Mouse (Mus musculus): ENCODE measurements around the gene Gm44805. TPM values are rescaled to one million over a fixed set of nuclear protein-coding genes. Genes with fewer than 3 reads are reported as not detected.

The Gm44805 gene
- polyA plus RNA-seq, 1 experiment from 2014 or later = 22.2 TPM

GRCm38 (mm10) chr7:19714836-19715235 is 33.6 kb upstream of the Gm44805 start:
- no peaks in the 10 kb centered on the region for H3K27me3 ChIP-seq
- peaks cover 38% of the 10 kb centered on the region for H3K36me3 ChIP-seq (replicated peaks)
- H3K4me1 ChIP-seq (replicated peaks) = peaks cover 39% of the 10 kb centered on the region
- peak overlapping the region; percentile 93 for H3K4me2 ChIP-seq
- H3K27ac ChIP-seq (replicated peaks) = peak overlapping the region; percentile 75
- H3K4me3 ChIP-seq (replicated peaks) = peak overlapping the region; percentile 81
- H3K9ac ChIP-seq = peak overlapping the region; percentile 89
- WGBS (ENCODE audit: insufficient replicate concordance) = 0% methylated on average over 39 of the region's 39 CpGs
- ATAC-seq (ENCODE audit: insufficient read depth) = 0 out of 2 replicates have a peak, but pooled peaks have one; percentile 0
- no peaks in the 10 kb centered on the region for H3K9me3 ChIP-seq (replicated peaks)

DNA sequence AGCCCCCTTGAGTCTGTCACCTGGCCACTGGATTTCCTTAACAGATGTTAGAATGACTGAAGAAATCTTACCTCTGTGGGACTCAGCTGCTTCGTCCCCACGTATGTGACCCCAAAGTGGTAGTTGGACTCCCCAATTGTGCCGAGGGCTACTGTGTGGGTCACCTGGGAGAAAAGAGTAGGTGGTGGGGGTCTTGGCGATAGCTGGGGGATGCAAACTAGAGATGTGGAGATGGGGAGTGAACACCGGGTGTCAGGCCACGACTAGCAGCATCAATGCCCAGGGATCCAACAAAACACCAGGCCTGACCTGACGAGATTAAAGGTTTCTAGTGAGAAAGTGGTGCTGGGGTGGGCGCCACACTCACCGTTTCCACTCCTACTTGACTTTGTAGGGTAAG is 32.4 kb upstream of the Gm44805 start:
- H3K27ac ChIP-seq (replicated peaks) = no peak overlapping the region
- 0 out of 2 replicates have a peak overlapping the region, but pooled peaks have one; percentile 89 for H3K9ac ChIP-seq
- H3K27me3 ChIP-seq = no peaks in the 10 kb centered on the region
- peaks cover 43% of the 10 kb centered on the region for H3K4me1 ChIP-seq (replicated peaks)
- peak overlapping the region; percentile 81 for H3K4me3 ChIP-seq (replicated peaks)
- no peak for ATAC-seq (ENCODE audit: insufficient read depth)
- peaks cover 50% of the 10 kb centered on the region for H3K36me3 ChIP-seq (replicated peaks)
- no peaks in the 10 kb centered on the region for H3K9me3 ChIP-seq (replicated peaks)
- 68% methylated on average over 9 of the region's 9 CpGs for WGBS (ENCODE audit: insufficient replicate concordance)
- H3K4me2 ChIP-seq = peak overlapping the region; percentile 93

DNA sequence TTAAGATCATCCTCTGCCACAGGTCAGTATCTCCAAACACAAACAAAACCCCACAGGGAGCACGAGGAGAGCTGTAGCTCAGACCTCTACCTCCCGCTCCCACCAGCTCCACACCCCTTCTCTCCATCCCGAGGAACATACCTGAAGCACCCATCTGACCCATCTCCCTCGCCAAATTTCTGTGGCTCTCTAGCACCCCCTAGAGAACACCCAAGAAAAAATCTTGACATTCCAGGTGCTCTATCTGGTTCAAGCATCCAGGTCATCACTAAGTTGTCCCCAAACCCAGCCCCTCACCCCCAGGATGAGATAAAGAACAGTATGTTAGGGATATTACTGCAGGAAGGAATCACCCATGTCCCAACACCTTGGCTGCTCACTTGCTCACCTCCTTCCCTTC is 32.0 kb upstream of the Gm44805 start:
- peaks cover 52% of the 10 kb centered on the region for H3K36me3 ChIP-seq (replicated peaks)
- H3K9me3 ChIP-seq (replicated peaks) = no peaks in the 10 kb centered on the region
- H3K9ac ChIP-seq = no peak overlapping the region
- peak overlapping the region; percentile 93; the same call in 1 of the 2 replicates for H3K4me2 ChIP-seq
- peaks cover 43% of the 10 kb centered on the region for H3K4me1 ChIP-seq (replicated peaks)
- no peaks in the 10 kb centered on the region for H3K27me3 ChIP-seq
- no peak overlapping the region for H3K27ac ChIP-seq (replicated peaks)
- WGBS (ENCODE audit: insufficient replicate concordance) = 31% methylated on average over 4 of the region's 4 CpGs
- no peak for ATAC-seq (ENCODE audit: insufficient read depth)
- peak overlapping the region; percentile 81; the same call in 1 of the 2 replicates for H3K4me3 ChIP-seq (replicated peaks)

GRCm38 (mm10) chr7:19712414-19712813 is 31.2 kb upstream of the Gm44805 start:
- H3K36me3 ChIP-seq (replicated peaks) = peaks cover 58% of the 10 kb centered on the region
- WGBS (ENCODE audit: insufficient replicate concordance) = 64% methylated on average over 4 of the region's 4 CpGs

DNA sequence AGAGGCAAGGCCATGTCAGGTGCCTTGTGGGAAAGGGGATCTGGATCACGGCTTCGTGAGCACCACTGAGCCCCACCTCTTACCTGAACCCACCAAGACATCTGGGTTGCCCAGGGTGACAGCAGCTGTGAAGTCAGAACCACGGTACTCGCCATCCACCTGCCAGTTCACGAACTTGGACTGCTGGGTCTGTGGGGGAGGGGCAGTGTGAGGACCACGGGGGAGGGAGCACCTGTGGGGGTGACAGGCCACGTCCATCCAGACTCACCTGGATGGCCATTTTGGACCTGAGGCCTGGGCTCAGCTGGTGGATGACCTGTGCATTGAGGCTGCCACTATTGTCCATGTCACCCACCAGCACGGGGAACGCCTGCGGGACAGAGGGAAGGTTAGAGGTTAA is 29.4 kb upstream of the Gm44805 start:
- 74% methylated on average over 10 of the region's 10 CpGs for WGBS (ENCODE audit: insufficient replicate concordance)
- no peak overlapping the region for H3K9ac ChIP-seq
- H3K4me2 ChIP-seq = no peak overlapping the region
- H3K9me3 ChIP-seq (replicated peaks) = no peaks in the 10 kb centered on the region
- H3K27ac ChIP-seq (replicated peaks) = no peak overlapping the region
- no peak overlapping the region for H3K4me3 ChIP-seq (replicated peaks)
- H3K36me3 ChIP-seq (replicated peaks) = peaks cover 73% of the 10 kb centered on the region
- peaks cover 28% of the 10 kb centered on the region for H3K4me1 ChIP-seq (replicated peaks)
- ATAC-seq (ENCODE audit: insufficient read depth) = no peak
- no peaks in the 10 kb centered on the region for H3K27me3 ChIP-seq

More at GRCm38 (mm10) chr7:19712414-19712813, 31.2 kb upstream of the Gm44805 start:
- Histone ChIP-seq H3K27me3 (no peaks in the 10 kb centered on the region), H3K4me3 (replicated peaks) (no peak overlapping the region), H3K4me2 (no peak overlapping the region), H3K4me1 (replicated peaks) (peaks cover 41% of the 10 kb centered on the region), H3K9me3 (replicated peaks) (no peaks in the 10 kb centered on the region), H3K27ac (replicated peaks) (no peak overlapping the region), H3K9ac (no peak overlapping the region)
- ATAC-seq (ENCODE audit: insufficient read depth) = no peak

DNA sequence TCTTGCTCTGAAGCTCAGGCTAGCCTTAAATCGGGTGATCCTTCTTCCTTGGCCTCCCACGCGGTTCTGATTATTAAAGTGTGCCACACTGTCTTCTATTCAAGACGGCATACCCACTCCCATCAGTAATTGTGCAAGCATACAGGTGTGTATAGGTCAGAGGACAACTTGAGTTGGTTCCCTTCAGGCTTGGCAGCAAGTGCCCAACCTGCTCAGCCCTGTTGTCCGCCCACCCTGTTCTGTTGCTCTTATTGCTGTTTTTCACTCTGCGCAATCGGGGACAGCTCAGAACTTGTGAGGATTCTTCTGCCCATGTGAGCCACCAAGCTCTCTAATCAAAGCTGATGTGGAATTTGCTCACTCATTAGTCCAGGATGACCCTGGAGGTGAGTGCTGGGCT is 24.0 kb upstream of the Gm44805 start:
- no peak overlapping the region for H3K4me2 ChIP-seq

DNA sequence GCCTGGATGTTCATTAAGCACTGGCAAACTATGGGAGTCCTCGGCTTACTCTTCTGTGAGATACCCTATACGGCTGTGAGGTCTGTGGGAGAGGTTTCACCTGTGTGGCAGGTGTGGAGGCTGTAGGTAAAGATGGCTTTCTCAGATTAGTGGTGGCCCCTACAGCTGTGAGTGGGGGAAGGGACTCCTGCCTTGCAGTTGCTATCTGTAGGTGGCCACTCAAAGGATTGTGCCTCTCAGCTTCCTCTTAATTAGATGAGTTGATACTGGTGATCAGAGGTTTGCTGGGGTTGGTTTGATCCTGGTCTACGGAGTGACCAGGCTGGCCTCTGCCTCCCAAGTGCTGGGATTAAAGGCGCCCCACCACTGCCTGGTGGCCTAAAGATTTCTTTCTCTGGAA is 23.3 kb upstream of the Gm44805 start:
- no peak overlapping the region for H3K4me2 ChIP-seq
- H3K4me3 ChIP-seq (replicated peaks) = no peak overlapping the region
- no peak overlapping the region for H3K27ac ChIP-seq (replicated peaks)
- peaks cover 60% of the 10 kb centered on the region for H3K36me3 ChIP-seq (replicated peaks)
- H3K9ac ChIP-seq = no peak overlapping the region
- ATAC-seq (ENCODE audit: insufficient read depth) = no peak
- H3K9me3 ChIP-seq (replicated peaks) = no peaks in the 10 kb centered on the region
- H3K4me1 ChIP-seq (replicated peaks) = peaks cover 41% of the 10 kb centered on the region
- 76% methylated on average over 4 of the region's 4 CpGs for WGBS (ENCODE audit: insufficient replicate concordance)
- no peaks in the 10 kb centered on the region for H3K27me3 ChIP-seq

More for the DNA sequence above, 24.0 kb upstream of the Gm44805 start:
- H3K4me1 ChIP-seq (replicated peaks) = peaks cover 33% of the 10 kb centered on the region
- peaks cover 67% of the 10 kb centered on the region for H3K36me3 ChIP-seq (replicated peaks)
- no peak overlapping the region for H3K9ac ChIP-seq
- ATAC-seq (ENCODE audit: insufficient read depth) = no peak
- no peak overlapping the region for H3K27ac ChIP-seq (replicated peaks)
- H3K9me3 ChIP-seq (replicated peaks) = no peaks in the 10 kb centered on the region
- 82% methylated on average over 7 of the region's 7 CpGs for WGBS (ENCODE audit: insufficient replicate concordance)
- no peak overlapping the region for H3K4me3 ChIP-seq (replicated peaks)
- no peaks in the 10 kb centered on the region for H3K27me3 ChIP-seq

DNA sequence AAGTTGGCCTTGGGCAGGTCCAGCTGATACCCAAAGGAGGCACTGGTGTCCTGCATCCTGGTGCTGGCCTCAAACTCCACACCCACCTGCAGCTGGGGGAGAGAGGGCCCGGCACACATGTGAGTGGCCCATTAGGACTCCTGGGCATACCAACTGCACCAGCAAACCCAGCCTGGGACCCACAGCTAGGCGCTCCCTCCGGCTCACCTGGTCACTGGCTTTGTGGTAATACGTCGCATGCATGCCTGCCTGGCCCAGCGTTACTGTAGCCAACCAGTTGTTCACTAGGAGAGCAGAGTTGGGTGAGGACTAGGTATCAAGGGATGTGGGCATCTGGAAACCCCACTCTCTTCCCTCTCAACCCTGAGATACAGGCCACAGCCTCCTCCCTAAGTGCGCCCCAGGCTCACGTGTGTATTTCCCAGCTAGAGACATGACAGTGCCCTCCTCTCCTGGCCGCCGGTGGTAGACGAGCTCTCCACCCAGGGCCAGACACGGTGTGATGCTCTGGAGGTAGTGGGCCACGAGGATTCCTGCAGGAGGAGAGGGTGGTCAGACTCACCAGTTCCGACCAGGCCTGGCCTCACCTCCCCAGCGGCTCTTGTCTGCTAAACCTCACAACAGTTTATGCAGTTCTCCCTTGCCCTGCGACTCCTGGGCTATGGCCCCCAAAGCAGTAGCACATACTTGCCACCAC is 21.8 kb upstream of the Gm44805 start:
- H3K36me3 ChIP-seq (replicated peaks) = peaks cover 47% of the 10 kb centered on the region
- H3K4me1 ChIP-seq (replicated peaks) = peaks cover 51% of the 10 kb centered on the region
- H3K4me3 ChIP-seq (replicated peaks) = no peak overlapping the region
- ATAC-seq (ENCODE audit: insufficient read depth) = no peak
- 76% methylated on average over 16 of the region's 16 CpGs for WGBS (ENCODE audit: insufficient replicate concordance)
- H3K9ac ChIP-seq = no peak overlapping the region
- H3K4me2 ChIP-seq = no peak overlapping the region
- H3K27me3 ChIP-seq = no peaks in the 10 kb centered on the region
- H3K27ac ChIP-seq (replicated peaks) = no peak overlapping the region
- H3K9me3 ChIP-seq (replicated peaks) = no peaks in the 10 kb centered on the region

GRCm38 (mm10) chr7:19701069-19701761 is 20.0 kb upstream of the Gm44805 start:
- peaks cover 42% of the 10 kb centered on the region for H3K36me3 ChIP-seq (replicated peaks)
- no peaks in the 10 kb centered on the region for H3K27me3 ChIP-seq
- 22% methylated on average over 22 of the region's 22 CpGs for whole genome bisulfite sequencing (ENCODE audit: insufficient replicate concordance)
- peak overlapping the region; percentile 35; the same call in 1 of the 2 replicates for H3K9ac ChIP-seq
- H3K4me1 ChIP-seq (replicated peaks) = peaks cover 65% of the 10 kb centered on the region
- no peaks in the 10 kb centered on the region for H3K9me3 ChIP-seq (replicated peaks)
- peak overlapping the region; percentile 83 for H3K27ac ChIP-seq (replicated peaks)
- H3K4me3 ChIP-seq (replicated peaks) = no peak overlapping the region
- ATAC-seq (ENCODE audit: insufficient read depth) = peak; percentile 78
- H3K4me2 ChIP-seq = peak overlapping the region; percentile 27

DNA sequence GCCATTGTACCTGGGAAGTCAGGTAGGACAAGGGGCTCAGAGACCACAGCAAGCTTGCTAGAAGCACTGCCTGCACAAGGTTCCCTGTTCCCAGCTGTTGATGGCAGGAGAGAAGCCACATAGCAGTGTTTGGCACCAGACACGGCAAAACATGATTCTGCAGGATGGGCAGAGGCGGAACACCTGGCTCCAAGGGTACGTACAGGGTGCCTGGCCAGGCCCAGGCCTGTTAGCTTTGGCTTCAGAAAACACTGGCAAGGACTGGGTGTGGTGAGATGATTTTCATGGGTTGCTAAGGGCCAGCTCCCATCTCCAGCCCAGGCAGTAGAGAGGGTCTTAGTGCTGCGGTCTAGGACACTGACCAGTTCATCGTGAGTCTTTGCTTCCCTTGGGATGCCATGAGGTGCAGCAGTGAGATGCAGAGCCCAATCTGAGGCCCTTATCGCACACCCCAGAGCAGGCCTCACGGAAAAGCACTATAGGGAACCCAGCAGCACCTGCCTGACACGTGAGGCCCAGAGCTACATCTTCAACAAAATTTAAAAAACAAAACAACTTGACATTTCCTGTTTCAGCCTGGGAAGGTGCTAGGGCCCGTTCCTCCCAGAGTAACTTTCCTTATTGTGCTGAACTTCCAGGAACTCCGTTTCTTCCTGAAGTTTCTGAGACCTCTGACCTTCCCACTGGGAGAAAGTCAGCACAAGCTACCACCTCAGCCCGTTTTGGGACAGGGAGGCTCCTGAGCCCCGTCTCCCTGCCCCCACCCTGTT is 19.3 kb upstream of the Gm44805 start:
- 43% methylated on average over 12 of the region's 12 CpGs for WGBS (ENCODE audit: insufficient replicate concordance)
- peak; percentile 9; the same call in 1 of the 2 replicates for ATAC-seq (ENCODE audit: insufficient read depth)
- Histone ChIP-seq H3K27ac (replicated peaks) (peak overlapping the region; percentile 83), H3K9ac (peak overlapping the region; percentile 35; the same call in 1 of the 2 replicates), H3K27me3 (no peaks in the 10 kb centered on the region), H3K4me2 (peak overlapping the region; percentile 27), H3K4me1 (replicated peaks) (peaks cover 72% of the 10 kb centered on the region), H3K4me3 (replicated peaks) (no peak overlapping the region), H3K9me3 (replicated peaks) (no peaks in the 10 kb centered on the region), H3K36me3 (replicated peaks) (peaks cover 41% of the 10 kb centered on the region)

DNA sequence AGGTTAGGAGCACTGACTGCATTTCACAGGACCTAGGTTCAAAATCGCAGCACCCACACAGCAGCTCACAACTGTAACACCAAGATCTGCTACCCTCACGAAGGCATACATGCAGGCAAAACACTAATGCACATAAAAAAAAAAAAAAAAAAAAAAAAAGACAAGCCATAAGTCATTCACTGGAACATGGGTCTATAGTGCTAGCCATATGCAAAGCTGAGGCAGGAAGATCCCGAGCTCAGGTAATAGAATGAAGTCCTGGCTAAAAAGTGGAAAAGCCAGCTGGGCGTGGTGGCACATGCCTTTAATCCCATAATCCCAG is 18.6 kb upstream of the Gm44805 start:
- WGBS (ENCODE audit: insufficient replicate concordance) = 42% methylated on average over 4 of the region's 4 CpGs
- H3K27ac ChIP-seq (replicated peaks) = peak overlapping the region; percentile 83
- H3K4me2 ChIP-seq = peak overlapping the region; percentile 56; the same call in 1 of the 2 replicates
- H3K4me3 ChIP-seq (replicated peaks) = no peak overlapping the region
- H3K27me3 ChIP-seq = no peaks in the 10 kb centered on the region
- ATAC-seq (ENCODE audit: insufficient read depth) = no peak
- H3K36me3 ChIP-seq (replicated peaks) = peaks cover 36% of the 10 kb centered on the region
- H3K9me3 ChIP-seq (replicated peaks) = no peaks in the 10 kb centered on the region
- H3K9ac ChIP-seq = no peak overlapping the region
- H3K4me1 ChIP-seq (replicated peaks) = peaks cover 79% of the 10 kb centered on the region
